Mouse (Mus musculus) macrophage (primary cell): Measurements from ENCODE around the gene Parvb. TPM values are rescaled to one million over a fixed set of nuclear protein-coding genes. Genes with fewer than 3 reads are reported as not detected.

Experiments
- H3K27ac ChIP-seq: fragments of 350-480 bp; formaldehyde crosslinking; 2 replicates; pipeline ENCODE4 v1.9.0; 2021
- H3K36me3 ChIP-seq: fragments of 350-480 bp; formaldehyde crosslinking; 2 replicates; pipeline ENCODE4 v1.9.0; 2021; ENCODE audit errors: inconsistent target
- H3K4me3 ChIP-seq: fragments of 350-480 bp; formaldehyde crosslinking; 2 replicates; pipeline ENCODE4 v1.9.0; 2021; ENCODE audit errors: inconsistent target
- H3K79me2 ChIP-seq: fragments of 350-480 bp; formaldehyde crosslinking; 2 replicates; pipeline ENCODE4 v1.9.0; 2021; ENCODE audit errors: inconsistent target
- whole genome bisulfite sequencing: methylation state at CpG from one replicate; pipeline ENCODE4 v1.1.7; 2026; ENCODE audit warnings: inconsistent platforms; ENCODE audit not compliant: missing documents; 5-methylcytosine and 5-hydroxymethylcytosine counted together
- polyA plus RNA-seq: library from polyadenylated mRNA; stranded (reverse); fragments of 250-400 nt; gene quantifications from 3 replicates; pipeline ENCODE4 v1.2.4, GENCODE M21; 2018; ENCODE audit warnings: inconsistent platforms

The Parvb gene
- polyA plus RNA-seq, 1 experiment from 2014 or later = 42.1 TPM

DNA sequence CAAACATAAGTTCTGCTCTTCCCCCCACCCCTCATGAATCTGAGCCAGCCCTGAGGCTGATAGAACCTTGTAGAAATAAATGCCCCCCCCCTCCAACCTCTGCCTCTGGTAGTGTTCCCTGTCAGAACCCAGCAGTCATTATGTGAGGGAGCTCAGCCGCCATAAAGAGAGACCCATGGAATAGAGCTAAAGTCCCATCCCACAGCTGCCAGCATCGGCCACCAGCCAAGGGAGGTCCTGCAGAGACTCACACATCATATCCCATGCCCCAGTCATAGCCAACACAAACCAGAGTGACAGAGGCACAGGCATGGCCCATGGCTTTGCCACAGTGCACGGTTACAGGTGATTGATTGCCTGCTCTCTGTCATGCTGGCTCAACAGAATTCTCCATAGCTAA, 132.9 kb downstream of the Parvb start:
- H3K79me2 ChIP-seq = no peaks in the 10 kb centered on the region
- no peak overlapping the region for H3K27ac ChIP-seq
- 100% methylated on average over 3 of the region's 3 CpGs for WGBS
- H3K36me3 ChIP-seq = no peaks in the 10 kb centered on the region
- no peak overlapping the region for H3K4me3 ChIP-seq

Other genes with a start within 250 kb of the Parvb start
- not detected in 3 replicates for gene Efcab6, start 166.7 kb upstream of the Parvb start, polyA plus RNA-seq
- gene Sult4a1, start 126.3 kb upstream of the Parvb start, polyA plus RNA-seq = not detected in 3 replicates
- not detected in 3 replicates for gene Pnpla5, start 108.9 kb upstream of the Parvb start, polyA plus RNA-seq
- gene Pnpla3, start 64.2 kb upstream of the Parvb start, polyA plus RNA-seq = not detected in 3 replicates
- 34.7 to 49.7 TPM (median 46.2 TPM) in 3 replicates for gene Samm50, start 39.8 kb upstream of the Parvb start, polyA plus RNA-seq
- gene Parvg, start 92.0 kb downstream of the Parvb start, polyA plus RNA-seq = 52.4 to 63.9 TPM (median 59.6 TPM) in 3 replicates
- gene Shisal1, start 215.1 kb downstream of the Parvb start, polyA plus RNA-seq = not detected in 3 replicates